Mouse (Mus musculus) limb, embryonic 12.5 days (tissue): Measurements from ENCODE around the gene Ctsl. TPM values are rescaled to one million over a fixed set of nuclear protein-coding genes. Genes with fewer than 3 reads are reported as not detected.

Experiments
- ATAC-seq: fragments of 200-750 bp; cut with Nextera tagmentation; 2 replicates; pipeline ENCODE4 v1.8.0; 2017; ENCODE audit warnings: low read depth, moderate TSS enrichment; ENCODE audit not compliant: insufficient number of reproducible peaks, insufficient read depth, low FRiP score, low TSS enrichment
- H3K27ac ChIP-seq: fragments of 300-500 bp; sonication (generic); 2 replicates; pipeline ENCODE4 v1.5.1; 2016; ENCODE audit warnings: mild to moderate bottlenecking, moderate library complexity
- H3K27me3 ChIP-seq: fragments of 300-500 bp; sonication (generic); 2 replicates; pipeline ENCODE4 v1.6.1; 2016; ENCODE audit warnings: mild to moderate bottlenecking, moderate library complexity
- H3K36me3 ChIP-seq: fragments of 300-500 bp; sonication (generic); 2 replicates; pipeline ENCODE4 v1.6.1; 2016; ENCODE audit warnings: mild to moderate bottlenecking, moderate library complexity
- H3K4me1 ChIP-seq: fragments of 300-500 bp; sonication (generic); replicated peaks from 2 replicates; pipeline ENCODE4 v1.6.1; 2016
- H3K4me2 ChIP-seq: fragments of 300-500 bp; sonication (generic); 2 replicates; pipeline ENCODE4 v1.6.1; 2016; ENCODE audit warnings: mild to moderate bottlenecking, moderate library complexity
- H3K4me3 ChIP-seq: fragments of 300-500 bp; sonication (generic); replicated peaks from 2 replicates; pipeline ENCODE4 v1.5.1; 2016; ENCODE audit warnings: mild to moderate bottlenecking
- H3K9ac ChIP-seq: fragments of 300-500 bp; sonication (generic); replicated peaks from 2 replicates; pipeline ENCODE4 v1.6.1; 2016; ENCODE audit warnings: mild to moderate bottlenecking, moderate library complexity
- H3K9me3 ChIP-seq: fragments of 300-500 bp; sonication (generic); 2 replicates; pipeline ENCODE4 v1.6.1; 2016; ENCODE audit warnings: mild to moderate bottlenecking, moderate library complexity
- WGBS: fragments of 180-500 bp; shearing (Covaris S2); methylation state at CpG from one replicate; pipeline ENCODE4 v1.1.7; 2016; 5-methylcytosine and 5-hydroxymethylcytosine counted together
- polyA plus RNA-seq: library from polyadenylated mRNA; unstranded; fragments of >200 nt; fragmentation: Nextera tagmentation; extraction: Ambion mirVana; gene quantifications from 2 replicates; pipeline ENCODE4 v1.2.1, GENCODE M21; 2016

The Ctsl gene
- polyA plus RNA-seq, 1 experiment from 2014 or later = 153 TPM

GRCm38 (mm10) chr13:64344082-64344501 is 26.6 kb downstream of the Ctsl start:
- Histone ChIP-seq H3K4me1 (no peaks in the 10 kb centered on the region), H3K27me3 (no peaks in the 10 kb centered on the region), H3K9ac (peak overlapping the region; percentile 57), H3K27ac (no peak overlapping the region), H3K36me3 (no peaks in the 10 kb centered on the region), H3K4me3 (peak overlapping the region; percentile 49), H3K9me3 (no peaks in the 10 kb centered on the region), H3K4me2 (peak overlapping the region; percentile 75)
- 2% methylated on average over 9 of the region's 9 CpGs for WGBS
- ATAC-seq = peak; percentile 75

- Histone ChIP-seq H3K27ac (no peak overlapping the region), H3K36me3 (no peaks in the 10 kb centered on the region), H3K27me3 (no peaks in the 10 kb centered on the region), H3K9me3 (no peaks in the 10 kb centered on the region), H3K4me1 (no peaks in the 10 kb centered on the region), H3K4me3 (peak overlapping the region; percentile 49), H3K9ac (peak overlapping the region; percentile 57), H3K4me2 (peak overlapping the region; percentile 75)
- WGBS = 17% methylated on average over 10 of the region's 10 CpGs
- no peak for ATAC-seq
Observed at GRCm38 (mm10) chr13:64343598-64343997, 27.1 kb downstream of the Ctsl start.

GRCm38 (mm10) chr13:64335546-64336132 is 35.1 kb downstream of the Ctsl start:
- Histone ChIP-seq H3K9me3 (no peaks in the 10 kb centered on the region), H3K4me1 (no peaks in the 10 kb centered on the region), H3K27ac (no peak overlapping the region), H3K27me3 (no peaks in the 10 kb centered on the region), H3K9ac (no peak overlapping the region), H3K4me2 (no peak overlapping the region), H3K4me3 (no peak overlapping the region), H3K36me3 (no peaks in the 10 kb centered on the region)
- no peak for ATAC-seq
- WGBS = 43% methylated on average over 4 of the region's 4 CpGs

GRCm38 (mm10) chr13:64333102-64333501 is 37.6 kb downstream of the Ctsl start:
- 85% methylated on average over 3 of the region's 3 CpGs for WGBS
- Histone ChIP-seq H3K27ac (no peak overlapping the region), H3K4me3 (no peak overlapping the region)

GRCm38 (mm10) chr13:64332321-64332720 is 38.4 kb downstream of the Ctsl start:
- Histone ChIP-seq H3K9me3 (no peaks in the 10 kb centered on the region), H3K9ac (no peak overlapping the region), H3K27me3 (no peaks in the 10 kb centered on the region), H3K4me3 (no peak overlapping the region), H3K36me3 (no peaks in the 10 kb centered on the region), H3K4me1 (no peaks in the 10 kb centered on the region), H3K4me2 (no peak overlapping the region), H3K27ac (no peak overlapping the region)
- no peak for ATAC-seq
- 77% methylated on average over 6 of the region's 6 CpGs for WGBS

More at GRCm38 (mm10) chr13:64333102-64333501, 37.6 kb downstream of the Ctsl start:
- no peak for ATAC-seq
- H3K9me3 ChIP-seq = no peaks in the 10 kb centered on the region
- H3K27me3 ChIP-seq = no peaks in the 10 kb centered on the region
- H3K4me1 ChIP-seq = no peaks in the 10 kb centered on the region
- H3K9ac ChIP-seq = no peak overlapping the region
- H3K36me3 ChIP-seq = no peaks in the 10 kb centered on the region
- H3K4me2 ChIP-seq = no peak overlapping the region

- Histone ChIP-seq H3K27me3 (no peaks in the 10 kb centered on the region), H3K4me1 (no peaks in the 10 kb centered on the region), H3K36me3 (no peaks in the 10 kb centered on the region), H3K9me3 (no peaks in the 10 kb centered on the region), H3K4me3 (no peak overlapping the region), H3K27ac (no peak overlapping the region), H3K9ac (no peak overlapping the region), H3K4me2 (no peak overlapping the region)
- 78% methylated on average over 8 of the region's 8 CpGs for WGBS
- no peak for ATAC-seq
Observed at GRCm38 (mm10) chr13:64322561-64323281, 48.0 kb downstream of the Ctsl start.

GRCm38 (mm10) chr13:64320334-64320733 is 50.4 kb downstream of the Ctsl start:
- Histone ChIP-seq H3K4me2 (no peak overlapping the region), H3K27ac (no peak overlapping the region), H3K9me3 (no peaks in the 10 kb centered on the region), H3K36me3 (no peaks in the 10 kb centered on the region), H3K4me3 (no peak overlapping the region), H3K27me3 (no peaks in the 10 kb centered on the region), H3K9ac (no peak overlapping the region), H3K4me1 (no peaks in the 10 kb centered on the region)
- WGBS = 79% methylated on average over 8 of the region's 8 CpGs
- no peak for ATAC-seq

- Histone ChIP-seq H3K27ac (no peak overlapping the region), H3K9ac (no peak overlapping the region), H3K36me3 (no peaks in the 10 kb centered on the region), H3K4me2 (no peak overlapping the region), H3K4me1 (no peaks in the 10 kb centered on the region), H3K9me3 (no peaks in the 10 kb centered on the region), H3K27me3 (no peaks in the 10 kb centered on the region), H3K4me3 (no peak overlapping the region)
- no peak for ATAC-seq
Observed at GRCm38 (mm10) chr13:64319782-64320181, 50.9 kb downstream of the Ctsl start.

GRCm38 (mm10) chr13:64318355-64318754 is 52.3 kb downstream of the Ctsl start:
- no peak overlapping the region for H3K4me2 ChIP-seq
- H3K36me3 ChIP-seq = no peaks in the 10 kb centered on the region
- ATAC-seq = no peak
- H3K9me3 ChIP-seq = no peaks in the 10 kb centered on the region
- H3K27me3 ChIP-seq = no peaks in the 10 kb centered on the region
- H3K9ac ChIP-seq = no peak overlapping the region
- no peak overlapping the region for H3K27ac ChIP-seq
- WGBS = 58% methylated on average over 2 of the region's 2 CpGs
- no peak overlapping the region for H3K4me3 ChIP-seq
- H3K4me1 ChIP-seq = no peaks in the 10 kb centered on the region

- WGBS = 1% methylated on average over 3 of the region's 3 CpGs
Observed at GRCm38 (mm10) chr13:64315483-64316050, 55.1 kb downstream of the Ctsl start.

GRCm38 (mm10) chr13:64314041-64314440 is 56.6 kb downstream of the Ctsl start:
- peaks cover 10% of the 10 kb centered on the region for H3K4me1 ChIP-seq
- H3K9me3 ChIP-seq = no peaks in the 10 kb centered on the region
- no peak overlapping the region for H3K9ac ChIP-seq
- H3K36me3 ChIP-seq = no peaks in the 10 kb centered on the region
- no peak overlapping the region for H3K27ac ChIP-seq
- H3K27me3 ChIP-seq = no peaks in the 10 kb centered on the region
- no peak overlapping the region for H3K4me3 ChIP-seq
- no peak overlapping the region for H3K4me2 ChIP-seq
- ATAC-seq = no peak
- 76% methylated on average over 3 of the region's 3 CpGs for WGBS

More at GRCm38 (mm10) chr13:64315483-64316050, 55.1 kb downstream of the Ctsl start:
- no peak for ATAC-seq
- Histone ChIP-seq H3K9me3 (no peaks in the 10 kb centered on the region), H3K9ac (no peak overlapping the region), H3K4me2 (no peak overlapping the region), H3K36me3 (no peaks in the 10 kb centered on the region), H3K27me3 (no peaks in the 10 kb centered on the region), H3K4me3 (no peak overlapping the region), H3K4me1 (peaks cover 10% of the 10 kb centered on the region), H3K27ac (no peak overlapping the region)
